Mouse (Mus musculus) large intestine, adult 2 months (tissue): ENCODE results near the gene Gm49325. TPM values are rescaled to one million over a fixed set of nuclear protein-coding genes. Genes with fewer than 3 reads are reported as not detected.

Experiments
- DNase-seq: peaks from one replicate; pipeline ENCODE4 v3.0.0-alpha.2; 2012; ENCODE audit warnings: low read depth, low spot score
- WGBS: fragments of 180-500 bp; shearing (Covaris S2); methylation state at CpG from one replicate; pipeline ENCODE4 v1.1.7; 2018; 5-methylcytosine and 5-hydroxymethylcytosine counted together
- polyA plus RNA-seq: library from polyadenylated mRNA; depleted of rRNA; stranded (reverse); fragments of >200 nt; gene quantifications from 2 replicates; pipeline ENCODE4 v1.2.3, GENCODE M21; 2012

The Gm49325 gene
- polyA plus RNA-seq, 1 experiment: not detected

- WGBS: under 1% methylated on average over 96 of the region's 96 CpGs
- DNase-seq: no peak
Measured at GRCm38 (mm10) chr10:77622055-77622988, 16.3 kb downstream of the Gm49325 start, which contains the start of gene Ube2g2. Gene Ube2g2, plus strand, starts transcription at chr10:77622275.

- WGBS: 2% methylated on average over 8 of the region's 8 CpGs
- no peak for DNase-seq
Measured at GRCm38 (mm10) chr10:77623069-77623492, 17.1 kb downstream of the Gm49325 start.

- no peak for DNase-seq
- 33% methylated on average over 10 of the region's 10 CpGs for WGBS
Measured at GRCm38 (mm10) chr10:77623639-77624400, 17.8 kb downstream of the Gm49325 start.

- DNase-seq: no peak
- 19% methylated on average over 7 of the region's 7 CpGs for WGBS
Measured at GRCm38 (mm10) chr10:77624570-77624995, 18.6 kb downstream of the Gm49325 start.

- WGBS: 50% methylated on average over 7 of the region's 7 CpGs
- DNase-seq: no peak
Measured at GRCm38 (mm10) chr10:77626036-77626435, 20.0 kb downstream of the Gm49325 start.

GRCm38 (mm10) chr10:77626591-77626990 lies 20.6 kb downstream of the Gm49325 start:
- DNase-seq: no peak

GRCm38 (mm10) chr10:77627497-77627896 lies 21.5 kb downstream of the Gm49325 start:
- no peak for DNase-seq

More at GRCm38 (mm10) chr10:77626591-77626990, 20.6 kb downstream of the Gm49325 start:
- WGBS: 19% methylated on average over 7 of the region's 7 CpGs

GRCm38 (mm10) chr10:77629163-77629562 lies 23.2 kb downstream of the Gm49325 start:
- no peak for DNase-seq
- 66% methylated on average over 3 of the region's 3 CpGs for WGBS

More at GRCm38 (mm10) chr10:77627497-77627896, 21.5 kb downstream of the Gm49325 start:
- 37% methylated on average over 2 of the region's 2 CpGs for WGBS

- 89% methylated on average over 1 of the region's 1 CpGs for WGBS
- no peak for DNase-seq
Measured at GRCm38 (mm10) chr10:77629970-77630369, 24.0 kb downstream of the Gm49325 start.

GRCm38 (mm10) chr10:77634016-77634415 lies 28.0 kb downstream of the Gm49325 start:
- WGBS: 48% methylated on average over 6 of the region's 6 CpGs
- DNase-seq: no peak

GRCm38 (mm10) chr10:77634452-77635231 lies 28.6 kb downstream of the Gm49325 start:
- 55% methylated on average over 13 of the region's 13 CpGs for WGBS
- DNase-seq: no peak

- DNase-seq: no peak
- 90% methylated on average over 7 of the region's 7 CpGs for WGBS
Measured at GRCm38 (mm10) chr10:77636234-77636922, 30.4 kb downstream of the Gm49325 start.

GRCm38 (mm10) chr10:77638956-77639355 lies 33.0 kb downstream of the Gm49325 start:
- DNase-seq: no peak

GRCm38 (mm10) chr10:77643160-77643559 lies 37.2 kb downstream of the Gm49325 start:
- WGBS: 44% methylated on average over 7 of the region's 7 CpGs
- DNase-seq: no peak

More at GRCm38 (mm10) chr10:77638956-77639355, 33.0 kb downstream of the Gm49325 start:
- 79% methylated on average over 6 of the region's 6 CpGs for WGBS

- DNase-seq: no peak
- 88% methylated on average over 5 of the region's 5 CpGs for WGBS
Measured at GRCm38 (mm10) chr10:77645571-77645970, 39.6 kb downstream of the Gm49325 start.

GRCm38 (mm10) chr10:77647461-77647860 lies 41.5 kb downstream of the Gm49325 start:
- WGBS: 64% methylated on average over 1 of the region's 1 CpGs

GRCm38 (mm10) chr10:77647901-77648300 lies 41.9 kb downstream of the Gm49325 start:
- WGBS: 78% methylated on average over 8 of the region's 8 CpGs
- DNase-seq: no peak

More at GRCm38 (mm10) chr10:77647461-77647860, 41.5 kb downstream of the Gm49325 start:
- no peak for DNase-seq

GRCm38 (mm10) chr10:77652046-77652445 lies 46.0 kb downstream of the Gm49325 start:
- DNase-seq: no peak
- 86% methylated on average over 9 of the region's 9 CpGs for WGBS
